Mouse (Mus musculus) WW6 (cell line): ENCODE measurements around the gene Cog4.
"Not testable (repeated sequence)": the region's sequence is repeated elsewhere in the genome, so short reads cannot be mapped to it uniquely, and the experiment has no call there.

Source experiments
- DNase-seq: peaks from one replicate; pipeline ENCODE4 v3.0.0-alpha.2; 2013; ENCODE audit warnings: low read depth, low spot score

Gene Cog4

DNA sequence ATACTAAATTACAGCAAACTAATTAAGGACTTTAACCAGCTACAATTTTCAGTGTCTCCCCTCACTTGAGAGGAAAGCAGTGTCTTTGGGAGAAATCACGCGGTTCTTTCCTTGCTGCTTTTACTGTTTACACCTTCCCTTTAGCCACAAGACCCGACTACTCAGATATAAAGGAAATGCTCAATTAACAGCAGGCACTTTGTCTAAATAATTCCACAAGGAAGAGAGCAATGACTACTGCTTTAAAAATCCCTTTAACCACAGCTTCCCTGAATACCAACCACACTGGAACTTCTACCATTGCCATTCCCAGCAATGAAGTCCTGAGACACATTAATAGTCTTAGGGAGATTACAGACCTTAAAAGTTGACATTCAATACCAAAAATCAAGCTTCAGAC lies 17.9 kb upstream of the Cog4 start:
- DNase-seq: no peak

DNA sequence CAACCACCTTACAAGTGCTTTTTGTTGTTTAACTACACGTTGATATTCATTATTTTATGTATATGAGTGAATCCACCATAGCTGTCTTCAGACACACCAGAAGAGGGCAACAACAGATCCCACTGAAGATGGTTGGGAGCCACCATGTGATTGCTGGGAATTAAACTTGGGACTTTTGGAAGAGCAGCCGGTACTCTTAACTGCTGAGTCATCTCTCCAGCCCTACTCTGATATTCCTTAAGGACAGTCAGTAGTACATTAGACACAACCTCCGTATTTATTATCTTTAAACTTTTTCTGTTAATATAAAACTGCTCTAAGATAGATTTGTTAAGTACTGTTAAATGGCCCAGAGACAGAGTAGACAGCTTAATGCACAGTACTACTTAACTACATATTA lies 14.4 kb upstream of the Cog4 start:
- DNase-seq: no peak

- DNase-seq: no peak
Measured at GRCm38 (mm10) chr8:110842012-110842574, 4.3 kb upstream of the Cog4 start.

DNA sequence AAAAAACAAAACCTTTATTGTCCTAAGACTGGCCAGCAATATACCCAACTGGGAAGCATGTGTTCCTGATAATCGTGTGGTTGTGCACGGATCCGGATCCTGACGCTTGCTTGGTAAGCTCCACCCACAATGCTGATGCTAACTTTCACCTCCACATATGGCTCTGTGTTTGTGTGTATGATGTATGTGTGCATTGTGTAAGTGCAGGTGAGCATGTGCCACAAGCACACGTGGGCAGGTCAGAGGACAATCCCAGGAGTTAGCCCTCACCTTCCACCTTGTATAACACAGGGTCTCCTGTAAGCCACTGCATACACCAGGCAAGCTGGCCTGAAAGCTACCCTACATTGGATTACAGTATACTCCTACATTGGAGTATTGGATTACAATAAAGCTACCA lies 3.2 kb upstream of the Cog4 start:
- no peak for DNase-seq

DNA sequence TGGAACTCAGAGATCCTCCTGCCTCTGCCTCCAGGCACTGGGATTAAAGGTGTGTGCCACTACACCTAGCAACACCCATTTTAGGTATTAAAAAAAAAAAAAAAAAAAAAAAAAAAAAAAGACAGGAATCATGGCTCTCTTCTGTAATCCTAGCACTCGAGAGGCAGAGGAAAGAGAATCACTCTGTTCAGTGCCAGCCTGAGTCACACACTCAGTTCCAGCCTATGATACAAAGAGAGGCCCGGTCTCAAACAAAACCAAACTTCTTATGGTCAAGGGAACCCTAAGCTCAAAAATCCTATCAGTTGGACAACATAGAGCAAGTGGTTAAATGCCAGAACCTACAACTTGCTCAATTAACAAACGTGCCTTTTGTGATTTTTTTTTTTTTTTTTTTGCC lies 1.5 kb upstream of the Cog4 start:
- DNase-seq: no peak

- no peak for DNase-seq
Measured at GRCm38 (mm10) chr8:110845821-110846404, 487 bp upstream of the Cog4 start.

- no peak for DNase-seq
Measured at GRCm38 (mm10) chr8:110847171-110847549, 760 bp downstream of the Cog4 start.

DNA sequence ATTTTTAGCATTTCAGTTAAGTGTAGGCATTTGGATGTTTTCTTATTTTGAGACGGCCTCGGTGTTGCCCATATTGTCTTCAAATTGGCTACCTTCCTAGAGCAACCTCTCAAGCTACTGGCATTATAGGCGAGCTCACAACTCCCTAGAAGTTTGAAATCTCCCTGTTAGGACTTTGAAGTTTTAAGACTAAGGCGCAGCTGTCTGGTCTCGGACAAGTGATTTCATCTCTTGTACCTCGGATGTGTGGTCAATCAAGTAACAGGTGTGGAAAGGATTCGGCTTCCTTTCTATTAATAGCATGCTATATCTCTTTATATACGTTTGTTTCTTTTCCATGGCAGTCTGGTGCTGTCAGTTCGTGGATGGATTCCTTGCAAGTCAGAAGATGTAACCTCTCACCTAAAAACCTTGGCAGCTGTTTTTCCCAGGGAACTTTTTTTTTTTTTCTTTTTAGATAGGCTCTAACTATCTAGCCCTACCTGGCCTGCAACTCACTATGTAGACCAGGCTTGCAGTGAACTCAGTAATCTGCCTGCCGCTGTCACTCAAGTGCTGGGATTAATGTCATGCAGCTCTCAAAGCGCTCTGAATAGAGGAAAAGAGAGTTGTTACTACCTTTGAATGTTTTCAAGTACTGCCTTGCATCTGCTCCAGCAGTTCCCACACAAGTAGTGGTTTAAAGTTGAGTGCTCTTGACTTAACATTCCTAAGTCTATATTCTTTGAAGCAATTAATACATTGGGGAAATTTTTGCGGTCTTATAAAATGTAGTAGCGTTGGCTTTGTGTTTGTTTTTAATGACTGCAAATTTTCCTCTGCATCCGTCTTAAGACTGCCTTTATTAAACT lies 1.5 kb downstream of the Cog4 start:
- DNase-seq: no peak

GRCm38 (mm10) chr8:110851186-110851585 lies 4.8 kb downstream of the Cog4 start:
- no peak for DNase-seq

DNA sequence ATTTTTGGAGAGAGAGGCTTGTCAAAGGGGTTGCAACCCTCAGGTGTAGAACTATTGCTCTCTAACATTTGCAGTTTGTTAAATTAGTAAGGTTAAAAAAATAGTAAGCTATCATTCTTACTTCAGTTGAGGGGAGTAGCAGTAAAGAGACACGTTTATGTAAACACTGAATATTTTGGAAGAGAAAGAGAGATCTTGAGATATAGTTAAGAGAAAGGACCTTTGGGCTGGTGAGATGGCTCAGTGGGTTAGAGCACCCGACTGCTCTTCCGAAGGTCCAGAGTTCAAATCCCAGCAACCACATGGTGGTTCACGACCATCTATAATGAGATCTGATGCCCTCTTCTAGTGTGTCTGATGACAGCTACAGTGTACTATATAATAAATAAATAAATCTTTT lies 9.7 kb downstream of the Cog4 start:
- DNase-seq: not testable (repeated sequence)

DNA sequence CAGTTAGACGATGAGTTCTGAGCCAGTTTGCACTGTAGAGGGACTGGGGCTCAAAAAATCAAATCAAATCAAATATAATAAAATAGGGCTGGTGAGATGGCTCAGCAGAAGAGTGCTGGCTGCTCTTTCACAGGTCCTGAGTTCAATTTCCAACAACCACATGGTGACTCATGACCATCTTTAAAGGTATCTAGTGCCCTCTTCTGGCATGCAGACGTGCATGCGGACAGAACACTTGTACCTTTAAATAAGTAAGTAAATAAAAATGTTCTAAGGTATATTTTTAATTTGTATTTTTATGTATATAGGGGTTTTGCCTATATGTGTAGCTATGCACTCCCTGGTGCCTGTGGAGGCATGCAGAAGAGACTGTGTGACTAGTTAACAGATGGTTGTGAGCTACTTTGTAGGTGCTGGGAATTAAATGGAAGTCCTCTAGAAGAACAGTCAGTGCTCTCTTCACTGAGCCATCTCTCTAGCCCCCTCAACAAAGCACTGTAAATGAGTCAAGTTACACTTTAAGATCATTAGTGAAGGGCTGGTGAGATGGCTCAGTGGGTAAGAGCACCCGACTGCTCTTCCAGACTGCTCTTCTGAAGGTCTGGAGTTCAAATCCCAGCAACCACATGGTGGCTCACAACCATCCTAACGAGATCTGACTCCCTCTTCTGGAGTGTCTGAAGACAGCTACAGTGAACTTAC lies 10.5 kb downstream of the Cog4 start:
- DNase-seq: no peak

GRCm38 (mm10) chr8:110859651-110860501 lies 13.5 kb downstream of the Cog4 start:
- no peak for DNase-seq

DNA sequence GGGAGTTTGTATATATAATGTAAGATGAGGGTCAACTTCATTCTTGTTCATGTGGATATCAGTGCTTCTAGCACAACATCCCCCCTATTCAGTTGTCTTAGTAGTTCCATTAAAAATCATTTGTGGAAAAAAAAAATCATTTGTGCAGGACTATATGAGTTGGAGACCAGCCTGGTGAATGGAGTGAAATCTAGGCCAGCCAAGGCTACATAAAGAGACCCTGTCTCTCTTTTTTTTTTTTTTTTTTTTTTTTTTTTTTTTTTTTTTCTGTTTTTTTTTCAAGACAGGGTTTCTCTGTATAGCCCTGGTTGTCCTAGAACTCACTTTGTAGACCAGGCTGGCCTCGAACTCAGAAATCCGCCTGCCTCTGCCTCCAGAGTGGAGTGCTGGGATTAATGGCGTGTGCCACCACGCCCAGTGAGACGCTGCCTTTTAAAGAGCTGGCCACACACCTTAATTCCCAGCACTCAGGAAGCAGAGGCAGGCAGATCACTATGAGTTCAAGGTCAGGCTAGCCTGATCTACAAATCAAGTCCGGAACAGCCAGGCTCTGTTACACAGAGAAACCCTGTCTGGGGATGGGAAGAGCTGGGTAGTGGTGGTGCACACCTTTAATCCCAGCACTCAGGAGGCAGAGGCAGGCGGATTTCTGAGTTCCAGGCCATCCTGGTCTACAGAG lies 15.1 kb downstream of the Cog4 start:
- DNase-seq: peak; percentile 64

- no peak for DNase-seq
Measured at GRCm38 (mm10) chr8:110870501-110870900, 24.1 kb downstream of the Cog4 start.

GRCm38 (mm10) chr8:110877862-110878261 lies 31.5 kb downstream of the Cog4 start:
- no peak for DNase-seq

GRCm38 (mm10) chr8:110881741-110882310 lies 35.4 kb downstream of the Cog4 start:
- DNase-seq: no peak

DNA sequence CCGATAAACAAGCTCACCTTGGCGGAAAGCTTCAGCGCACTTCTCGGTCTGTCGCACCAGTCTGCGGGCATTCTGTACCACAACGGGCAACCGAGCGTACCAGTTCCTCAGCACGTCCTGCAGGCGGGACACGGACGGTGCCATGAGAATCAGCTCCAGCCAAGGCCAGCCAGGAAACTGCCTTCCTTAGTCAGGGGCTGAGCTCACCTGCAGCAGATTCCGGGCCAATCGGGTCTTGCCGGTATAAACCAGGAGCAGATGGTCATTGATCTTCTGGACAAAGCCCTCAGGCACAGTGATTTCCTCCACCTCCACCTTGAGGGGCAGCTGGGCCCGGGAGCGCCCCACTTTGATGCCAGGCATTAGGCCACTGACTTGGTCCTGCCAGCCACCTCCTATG lies 37.4 kb downstream of the Cog4 start:
- DNase-seq: no peak

- no peak for DNase-seq
Measured at GRCm38 (mm10) chr8:110886634-110887033, 40.2 kb downstream of the Cog4 start.

GRCm38 (mm10) chr8:110887551-110887950 lies 41.2 kb downstream of the Cog4 start:
- no peak for DNase-seq

DNA sequence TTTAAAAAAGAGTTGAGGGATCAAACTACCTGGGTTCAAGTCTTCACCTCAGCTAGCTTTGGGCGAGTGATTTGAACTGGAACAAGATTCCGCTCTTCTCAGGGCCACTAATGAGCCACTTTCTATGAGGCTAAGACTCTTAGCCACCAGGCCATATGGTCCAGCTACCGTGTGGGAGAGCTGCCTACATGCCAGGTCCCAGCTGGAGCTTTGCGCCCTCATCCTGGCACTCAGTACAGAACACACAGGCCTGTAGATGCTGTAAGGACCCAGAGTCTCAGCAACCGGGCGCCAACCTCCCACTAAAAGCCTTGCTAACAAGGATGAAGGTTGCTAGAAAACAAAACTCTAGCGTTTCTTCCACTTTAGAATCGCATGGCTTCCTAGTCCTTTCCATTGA lies 42.0 kb downstream of the Cog4 start:
- no peak for DNase-seq

DNA sequence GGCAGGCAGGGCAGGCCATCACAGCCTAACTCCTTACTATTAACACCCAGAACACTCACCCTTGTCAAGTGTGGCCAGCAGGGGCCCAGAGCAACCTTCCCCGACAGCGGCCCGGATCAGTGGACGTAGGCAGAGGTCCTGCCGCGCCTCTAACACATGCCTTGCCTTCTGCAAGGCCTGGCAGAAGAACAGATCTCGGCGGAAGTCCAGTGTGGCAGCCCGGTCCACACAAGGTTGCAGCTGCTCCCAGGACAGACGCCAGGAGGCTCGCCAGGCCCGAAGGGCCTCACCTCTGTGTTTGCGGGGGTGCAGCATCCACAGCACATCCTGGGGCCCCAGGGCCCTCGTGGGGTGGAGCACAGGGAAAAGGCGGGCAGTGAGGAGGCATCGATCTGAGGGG lies 42.5 kb downstream of the Cog4 start:
- DNase-seq: no peak
